Mouse (Mus musculus) forebrain, embryonic 12.5 days (tissue): Measurements from ENCODE around the gene Hyal1. TPM values are rescaled to one million over a fixed set of nuclear protein-coding genes. Genes with fewer than 3 reads are reported as not detected.

Source experiments
- ATAC-seq: fragments of 200-750 bp; cut with Nextera tagmentation; 2 replicates; pipeline ENCODE4 v1.8.0; 2017; ENCODE audit warnings: moderate TSS enrichment; ENCODE audit not compliant: low FRiP score
- H3K27ac ChIP-seq: fragments of 300-500 bp; sonication (generic); 2 replicates; pipeline ENCODE4 v1.5.1; 2016; ENCODE audit warnings: mild to moderate bottlenecking
- H3K27me3 ChIP-seq: fragments of 300-500 bp; sonication (generic); 2 replicates; pipeline ENCODE4 v1.6.1; 2016; ENCODE audit warnings: mild to moderate bottlenecking
- H3K36me3 ChIP-seq: fragments of 300-500 bp; sonication (generic); replicated peaks from 2 replicates; pipeline ENCODE4 v1.6.1; 2016; ENCODE audit warnings: mild to moderate bottlenecking
- H3K4me1 ChIP-seq: fragments of 300-500 bp; sonication (generic); 2 replicates; pipeline ENCODE4 v1.6.1; 2016
- H3K4me2 ChIP-seq: fragments of 300-500 bp; sonication (generic); 2 replicates; pipeline ENCODE4 v1.6.1; 2016; ENCODE audit warnings: mild to moderate bottlenecking, moderate library complexity
- H3K4me3 ChIP-seq: fragments of 300-500 bp; sonication (generic); replicated peaks from 2 replicates; pipeline ENCODE4 v1.5.1; 2016; ENCODE audit warnings: mild to moderate bottlenecking
- H3K9ac ChIP-seq: fragments of 300-500 bp; sonication (generic); 2 replicates; pipeline ENCODE4 v1.6.1; 2016; ENCODE audit warnings: mild to moderate bottlenecking
- H3K9me3 ChIP-seq: fragments of 300-500 bp; sonication (generic); 2 replicates; pipeline ENCODE4 v1.6.1; 2016
- WGBS: fragments of 180-500 bp; shearing (Covaris S2); methylation state at CpG from one replicate; pipeline ENCODE4 v1.1.7; 2016; 5-methylcytosine and 5-hydroxymethylcytosine counted together
- polyA plus RNA-seq: library from polyadenylated mRNA; unstranded; fragments of >200 nt; fragmentation: Nextera tagmentation; extraction: Ambion mirVana; gene quantifications from 2 replicates; pipeline ENCODE4 v1.2.1, GENCODE M21; 2016

Gene Hyal1
- polyA plus RNA-seq, 1 experiment from 2014 or later: 8.4 TPM

- no peak overlapping the region for H3K27ac ChIP-seq
- no peak overlapping the region for H3K4me3 ChIP-seq
- peaks cover 46% of the 10 kb centered on the region for H3K36me3 ChIP-seq
- WGBS: 78% methylated on average over 8 of the region's 8 CpGs
- H3K27me3 ChIP-seq: 0 out of 2 replicates have a peak, but pooled peaks cover 5% of the 10 kb centered on the region
- H3K4me2 ChIP-seq: no peak overlapping the region
- H3K4me1 ChIP-seq: no peaks in the 10 kb centered on the region
- no peak for ATAC-seq
- H3K9ac ChIP-seq: no peak overlapping the region
- H3K9me3 ChIP-seq: no peaks in the 10 kb centered on the region
Observed at GRCm38 (mm10) chr9:107594281-107595062, 17.7 kb downstream of the Hyal1 start.

- 91% methylated on average over 11 of the region's 11 CpGs for WGBS
- no peak for ATAC-seq
- Histone ChIP-seq H3K27me3 (peaks cover 8% of the 10 kb centered on the region; the same call in 1 of the 2 replicates), H3K4me1 (no peaks in the 10 kb centered on the region), H3K36me3 (peaks cover 24% of the 10 kb centered on the region), H3K4me3 (no peak overlapping the region), H3K9me3 (no peaks in the 10 kb centered on the region), H3K27ac (no peak overlapping the region), H3K4me2 (no peak overlapping the region), H3K9ac (no peak overlapping the region)
Observed at GRCm38 (mm10) chr9:107596619-107597569, 20.2 kb downstream of the Hyal1 start.

GRCm38 (mm10) chr9:107598385-107598784 is 21.7 kb downstream of the Hyal1 start:
- no peak overlapping the region for H3K9ac ChIP-seq
- H3K27ac ChIP-seq: no peak overlapping the region
- no peaks in the 10 kb centered on the region for H3K9me3 ChIP-seq
- H3K36me3 ChIP-seq: peaks cover 9% of the 10 kb centered on the region
- H3K4me3 ChIP-seq: no peak overlapping the region
- peaks cover 7% of the 10 kb centered on the region for H3K4me1 ChIP-seq
- no peak for ATAC-seq
- no peak overlapping the region for H3K4me2 ChIP-seq
- H3K27me3 ChIP-seq: peaks cover 8% of the 10 kb centered on the region; the same call in 1 of the 2 replicates
- WGBS: 90% methylated on average over 5 of the region's 5 CpGs

- Histone ChIP-seq H3K4me2 (no peak overlapping the region), H3K9me3 (no peaks in the 10 kb centered on the region), H3K9ac (no peak overlapping the region), H3K4me3 (no peak overlapping the region), H3K4me1 (peaks cover 10% of the 10 kb centered on the region), H3K27ac (no peak overlapping the region), H3K36me3 (no peaks in the 10 kb centered on the region), H3K27me3 (peaks cover 8% of the 10 kb centered on the region; the same call in 1 of the 2 replicates)
- no peak for ATAC-seq
- 91% methylated on average over 9 of the region's 9 CpGs for WGBS
Observed at GRCm38 (mm10) chr9:107599433-107599832, 22.7 kb downstream of the Hyal1 start.

GRCm38 (mm10) chr9:107599842-107600241 is 23.1 kb downstream of the Hyal1 start:
- H3K4me2 ChIP-seq: no peak overlapping the region
- no peak overlapping the region for H3K27ac ChIP-seq
- H3K9me3 ChIP-seq: no peaks in the 10 kb centered on the region
- no peak for ATAC-seq
- WGBS: 72% methylated on average over 14 of the region's 14 CpGs
- H3K36me3 ChIP-seq: no peaks in the 10 kb centered on the region
- H3K27me3 ChIP-seq: peaks cover 8% of the 10 kb centered on the region; the same call in 1 of the 2 replicates
- no peak overlapping the region for H3K4me3 ChIP-seq
- peaks cover 14% of the 10 kb centered on the region for H3K4me1 ChIP-seq
- H3K9ac ChIP-seq: no peak overlapping the region; the same call in 1 of the 2 replicates

GRCm38 (mm10) chr9:107600745-107601144 is 24.0 kb downstream of the Hyal1 start:
- Histone ChIP-seq H3K4me2 (no peak overlapping the region), H3K9me3 (no peaks in the 10 kb centered on the region), H3K27ac (no peak overlapping the region), H3K4me1 (peaks cover 21% of the 10 kb centered on the region), H3K9ac (no peak overlapping the region), H3K36me3 (no peaks in the 10 kb centered on the region), H3K27me3 (peaks cover 8% of the 10 kb centered on the region; the same call in 1 of the 2 replicates), H3K4me3 (no peak overlapping the region)
- ATAC-seq: no peak
- WGBS: 84% methylated on average over 12 of the region's 12 CpGs

GRCm38 (mm10) chr9:107601275-107601674 is 24.5 kb downstream of the Hyal1 start:
- H3K27me3 ChIP-seq: peaks cover 8% of the 10 kb centered on the region; the same call in 1 of the 2 replicates
- WGBS: 91% methylated on average over 11 of the region's 11 CpGs
- no peak overlapping the region for H3K4me2 ChIP-seq
- no peaks in the 10 kb centered on the region for H3K9me3 ChIP-seq
- ATAC-seq: no peak
- no peak overlapping the region for H3K9ac ChIP-seq
- H3K4me3 ChIP-seq: no peak overlapping the region
- peaks cover 21% of the 10 kb centered on the region for H3K4me1 ChIP-seq
- no peaks in the 10 kb centered on the region for H3K36me3 ChIP-seq
- no peak overlapping the region for H3K27ac ChIP-seq

- peak; percentile 74 for ATAC-seq
- Histone ChIP-seq H3K4me3 (no peak overlapping the region), H3K9ac (no peak overlapping the region), H3K4me2 (no peak overlapping the region), H3K9me3 (no peaks in the 10 kb centered on the region), H3K4me1 (peaks cover 29% of the 10 kb centered on the region), H3K36me3 (no peaks in the 10 kb centered on the region), H3K27ac (no peak overlapping the region), H3K27me3 (peaks cover 8% of the 10 kb centered on the region; the same call in 1 of the 2 replicates)
- WGBS: 13% methylated on average over 10 of the region's 10 CpGs
Observed at GRCm38 (mm10) chr9:107602068-107602648, 25.4 kb downstream of the Hyal1 start.

GRCm38 (mm10) chr9:107603251-107603650 is 26.5 kb downstream of the Hyal1 start:
- no peaks in the 10 kb centered on the region for H3K9me3 ChIP-seq
- peaks cover 38% of the 10 kb centered on the region for H3K4me1 ChIP-seq
- peaks cover 8% of the 10 kb centered on the region; the same call in 1 of the 2 replicates for H3K27me3 ChIP-seq
- H3K27ac ChIP-seq: no peak overlapping the region
- no peak for ATAC-seq
- no peak overlapping the region for H3K4me2 ChIP-seq
- 80% methylated on average over 6 of the region's 6 CpGs for WGBS
- no peak overlapping the region for H3K4me3 ChIP-seq
- H3K36me3 ChIP-seq: no peaks in the 10 kb centered on the region
- no peak overlapping the region for H3K9ac ChIP-seq

- WGBS: 41% methylated on average over 23 of the region's 23 CpGs
- Histone ChIP-seq H3K4me3 (no peak overlapping the region), H3K4me1 (peaks cover 53% of the 10 kb centered on the region), H3K27ac (0 out of 2 replicates have a peak overlapping the region, but pooled peaks have one; percentile 1), H3K4me2 (peak overlapping the region; percentile 15; the same call in 1 of the 2 replicates), H3K9ac (0 out of 2 replicates have a peak overlapping the region, but pooled peaks have one; percentile 21), H3K36me3 (no peaks in the 10 kb centered on the region), H3K9me3 (no peaks in the 10 kb centered on the region), H3K27me3 (peaks cover 3% of the 10 kb centered on the region; the same call in 1 of the 2 replicates)
- no peak for ATAC-seq
Observed at GRCm38 (mm10) chr9:107605041-107605661, 28.4 kb downstream of the Hyal1 start.

GRCm38 (mm10) chr9:107606591-107606990 is 29.9 kb downstream of the Hyal1 start:
- no peak overlapping the region for H3K27ac ChIP-seq
- H3K4me3 ChIP-seq: no peak overlapping the region

More at GRCm38 (mm10) chr9:107606591-107606990, 29.9 kb downstream of the Hyal1 start:
- no peak for ATAC-seq
- Histone ChIP-seq H3K9me3 (no peaks in the 10 kb centered on the region), H3K36me3 (no peaks in the 10 kb centered on the region), H3K9ac (peak overlapping the region; percentile 25; the same call in 1 of the 2 replicates), H3K27me3 (no peaks in the 10 kb centered on the region; the same call in 1 of the 2 replicates), H3K4me2 (no peak overlapping the region), H3K4me1 (peaks cover 58% of the 10 kb centered on the region)
- 21% methylated on average over 9 of the region's 9 CpGs for WGBS
